Mouse (Mus musculus) adrenal gland, adult 2 months (tissue): Measurements from ENCODE around the gene Col23a1. TPM values are rescaled to one million over a fixed set of nuclear protein-coding genes. Genes with fewer than 3 reads are reported as not detected.

Source experiments
- DNase-seq: peaks from one replicate; pipeline ENCODE4 v3.0.0; 2021
- long read RNA-seq: library from polyadenylated mRNA; stranded (forward); transcript quantifications from one replicate; pipeline ENCODE4 v2.0.0, GENCODE M21; 2021
- polyA plus RNA-seq: library from polyadenylated mRNA; depleted of rRNA; stranded (reverse); fragments of >200 nt; gene quantifications from 2 replicates; pipeline ENCODE4 v1.2.3, GENCODE M21; 2012; rRNA removed
- total RNA-seq, 2 experiments: library from RNA; stranded (reverse); gene quantifications; 2 replicates each; pipeline ENCODE4 v1.2.3; 2021

Gene Col23a1
- 1 to 10 TPM; 1.1 to 6.9 TPM for total RNA-seq
- polyA plus RNA-seq: 0.97 and 1.4 TPM in 2 replicates
- long read RNA-seq, partial matches to known transcripts: 1 of 5 reads
- long read RNA-seq, other reads (novel, unspliced or antisense): 4 of 5 reads

- peak; percentile 83 for DNase-seq
These were observed at the start of gene Col23a1 for GRCm38 (mm10) chr11:51289564-51290041. Gene Col23a1 (plus strand): TSS chr11:51289920.

GRCm38 (mm10) chr11:51242897-51243296 is 46.8 kb upstream of the Col23a1 start:
- no peak for DNase-seq

GRCm38 (mm10) chr11:51257006-51257405 is 32.7 kb upstream of the Col23a1 start:
- no peak for DNase-seq

GRCm38 (mm10) chr11:51261680-51262219 is 28.0 kb upstream of the Col23a1 start, which contains the start of gene Clk4:
Gene Clk4 (plus strand): TSS chr11:51261730.
- DNase-seq: no peak

GRCm38 (mm10) chr11:51262342-51263285 is 27.1 kb upstream of the Col23a1 start, which contains the start of gene BC049762:
Gene BC049762 (minus strand): TSS chr11:51263046.
- DNase-seq: peak; percentile 99

GRCm38 (mm10) chr11:51263286-51263831 is 26.4 kb upstream of the Col23a1 start:
- DNase-seq: peak; percentile 85

GRCm38 (mm10) chr11:51264352-51264751 is 25.4 kb upstream of the Col23a1 start:
- peak; percentile 70 for DNase-seq

GRCm38 (mm10) chr11:51265326-51265725 is 24.4 kb upstream of the Col23a1 start:
- peak; percentile 25 for DNase-seq

GRCm38 (mm10) chr11:51274418-51274817 is 15.3 kb upstream of the Col23a1 start:
- DNase-seq: no peak

GRCm38 (mm10) chr11:51290066-51290955 is 591 bp downstream of the Col23a1 start:
- DNase-seq: peak; percentile 62

GRCm38 (mm10) chr11:51293956-51294530 is 4.3 kb downstream of the Col23a1 start:
- no peak for DNase-seq

GRCm38 (mm10) chr11:51295742-51296141 is 6.0 kb downstream of the Col23a1 start:
- no peak for DNase-seq

GRCm38 (mm10) chr11:51298691-51299090 is 9.0 kb downstream of the Col23a1 start:
- peak; percentile 55 for DNase-seq

- DNase-seq: peak; percentile 58
These were observed 12.7 kb downstream of the Col23a1 start for GRCm38 (mm10) chr11:51302396-51302795.

GRCm38 (mm10) chr11:51303981-51304553 is 14.3 kb downstream of the Col23a1 start:
- no peak for DNase-seq

GRCm38 (mm10) chr11:51308306-51308705 is 18.6 kb downstream of the Col23a1 start:
- no peak for DNase-seq

GRCm38 (mm10) chr11:51311846-51312245 is 22.1 kb downstream of the Col23a1 start:
- no peak for DNase-seq

- no peak for DNase-seq
These were observed 26.5 kb downstream of the Col23a1 start for GRCm38 (mm10) chr11:51315991-51316810.

GRCm38 (mm10) chr11:51320609-51321008 is 30.9 kb downstream of the Col23a1 start:
- DNase-seq: no peak

- DNase-seq: no peak
These were observed 37.2 kb downstream of the Col23a1 start for GRCm38 (mm10) chr11:51326908-51327307.
